Mouse (Mus musculus) liver, embryonic 11.5 days (tissue): Measurements from ENCODE around the gene Caskin2. TPM values are rescaled to one million over a fixed set of nuclear protein-coding genes. Genes with fewer than 3 reads are reported as not detected.
"Not testable (repeated sequence)": the region's sequence is repeated elsewhere in the genome, so short reads cannot be mapped to it uniquely, and the experiment has no call there.

Experiments used
- ATAC-seq: fragments of 200-750 bp; cut with Nextera tagmentation; replicated peaks from 2 replicates; pipeline ENCODE4 v1.8.0; 2017; ENCODE audit warnings: moderate number of reproducible peaks, mild to moderate bottlenecking, moderate TSS enrichment, moderate library complexity; ENCODE audit not compliant: low FRiP score
- DNase-seq: peaks from one replicate; pipeline ENCODE4 v3.0.0-alpha.2; 2017; ENCODE audit warnings: low spot score
- H3K27ac ChIP-seq: fragments of 300-500 bp; sonication (generic); 2 replicates; pipeline ENCODE4 v1.5.1; 2014; ENCODE audit warnings: mild to moderate bottlenecking, low read depth, low read length, control low read depth
- H3K27me3 ChIP-seq: fragments of 300-500 bp; sonication (generic); replicated peaks from 2 replicates; pipeline ENCODE4 v1.6.1; 2014; ENCODE audit warnings: low read length, mixed read lengths; ENCODE audit not compliant: control insufficient read depth, insufficient read depth
- H3K36me3 ChIP-seq: fragments of 300-500 bp; sonication (generic); 2 replicates; pipeline ENCODE4 v1.6.1; 2014; ENCODE audit warnings: mild to moderate bottlenecking, low read length, moderate library complexity, mixed read lengths; ENCODE audit not compliant: control insufficient read depth, insufficient read depth
- H3K4me1 ChIP-seq: fragments of 300-500 bp; sonication (generic); replicated peaks from 2 replicates; pipeline ENCODE4 v1.6.1; 2014; ENCODE audit warnings: low read length, mixed read lengths; ENCODE audit not compliant: control insufficient read depth, insufficient read depth
- H3K4me2 ChIP-seq: fragments of 300-500 bp; sonication (generic); 2 replicates; pipeline ENCODE4 v1.6.1; 2014; ENCODE audit warnings: mild to moderate bottlenecking, control low read depth, moderate library complexity
- H3K4me3 ChIP-seq: fragments of 300-500 bp; sonication (generic); 2 replicates; pipeline ENCODE4 v1.5.1; 2014; ENCODE audit warnings: low read depth, low read length, control low read depth
- H3K9ac ChIP-seq: fragments of 300-500 bp; sonication (generic); 2 replicates; pipeline ENCODE4 v1.6.1; 2014; ENCODE audit warnings: low read depth, low read length, control low read depth
- H3K9me3 ChIP-seq: fragments of 300-500 bp; sonication (generic); 2 replicates; pipeline ENCODE4 v1.6.1; 2016; ENCODE audit warnings: low read length, inconsistent platforms, mixed read lengths; ENCODE audit not compliant: control insufficient read depth
- WGBS: fragments of 180-500 bp; shearing (Covaris S2); extraction: QIAGEN DNeasy Blood & Tissue Kit; methylation state at CpG from one replicate; pipeline ENCODE4 v1.1.7; 2014; 5-methylcytosine and 5-hydroxymethylcytosine counted together
- polyA plus RNA-seq: library from polyadenylated mRNA; unstranded; fragments of >200 nt; fragmentation: Nextera tagmentation; extraction: Ambion mirVana; gene quantifications from 2 replicates; pipeline ENCODE4 v1.2.1, GENCODE M21; 2014

The Caskin2 gene
- polyA plus RNA-seq, 1 experiment from 2014 or later, result 13.5 TPM

DNA sequence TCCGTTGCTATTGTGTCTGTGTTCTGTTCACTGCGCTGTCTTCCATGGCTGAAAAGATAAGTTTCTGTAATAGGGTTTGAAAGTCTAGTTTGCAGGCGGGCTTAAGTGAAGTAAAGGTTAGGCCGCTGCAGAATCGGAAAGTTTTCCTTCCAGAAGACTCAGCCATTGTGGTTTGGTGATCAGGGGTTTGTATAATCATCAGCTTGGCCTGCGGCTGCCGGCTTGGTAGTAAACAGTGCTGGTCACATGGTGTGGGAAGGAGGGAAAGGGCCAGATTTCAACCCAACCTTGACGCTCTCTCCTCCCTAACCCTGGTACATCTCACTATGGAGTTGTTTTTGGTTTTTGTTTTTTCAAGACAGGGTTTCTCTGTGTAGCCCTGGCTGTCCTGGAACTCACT lies 46.5 kb downstream of the Caskin2 start:
- Histone ChIP-seq H3K9ac (no peak overlapping the region), H3K36me3 (no peaks in the 10 kb centered on the region), H3K4me1 (peaks cover 28% of the 10 kb centered on the region), H3K4me3 (no peak overlapping the region), H3K27ac (no peak overlapping the region), H3K9me3 (no peaks in the 10 kb centered on the region), H3K27me3 (no peaks in the 10 kb centered on the region), H3K4me2 (peak overlapping the region; percentile 87)
- DNase-seq (no peak), ATAC-seq (no peak)
- WGBS, result 87% methylated on average over 8 of the region's 8 CpGs

DNA sequence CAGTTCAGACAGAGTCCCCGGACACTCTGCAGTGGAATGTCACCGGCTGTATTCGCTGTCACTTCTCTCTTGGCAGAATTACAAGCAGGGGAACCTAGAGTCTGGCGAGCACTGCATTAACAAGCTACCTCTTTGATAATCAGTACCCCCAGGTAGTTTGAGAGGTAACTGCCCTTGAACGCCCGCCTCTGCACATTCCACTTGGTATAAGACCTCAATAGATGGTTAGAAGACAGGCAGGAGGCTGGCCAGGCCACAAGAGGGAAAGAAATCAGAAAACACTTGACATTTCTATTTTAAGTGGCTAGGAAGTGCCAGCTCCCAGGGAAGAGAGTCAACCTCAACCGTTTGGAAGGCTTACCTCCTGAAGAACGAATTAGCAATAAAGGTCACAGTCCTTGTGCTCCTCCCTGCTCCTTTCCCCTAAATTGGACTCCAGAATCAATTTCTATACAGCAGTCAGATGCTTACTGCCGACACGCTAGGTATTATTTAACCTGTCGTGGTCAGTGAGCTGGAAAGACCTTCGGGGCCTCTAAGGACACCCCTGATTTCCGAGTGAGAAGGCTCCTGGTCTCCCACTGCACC lies 47.0 kb downstream of the Caskin2 start:
- H3K9me3 ChIP-seq, result no peaks in the 10 kb centered on the region
- H3K27me3 ChIP-seq, result no peaks in the 10 kb centered on the region
- ATAC-seq (no peak), DNase-seq (no peak)
- 50% methylated on average over 13 of the region's 13 CpGs for WGBS
- peak overlapping the region; percentile 82; the same call in 1 of the 2 replicates for H3K27ac ChIP-seq
- H3K4me1 ChIP-seq, result peaks cover 28% of the 10 kb centered on the region
- peak overlapping the region; percentile 95 for H3K9ac ChIP-seq
- no peaks in the 10 kb centered on the region for H3K36me3 ChIP-seq
- H3K4me3 ChIP-seq, result peak overlapping the region; percentile 78
- H3K4me2 ChIP-seq, result peak overlapping the region; percentile 87

DNA sequence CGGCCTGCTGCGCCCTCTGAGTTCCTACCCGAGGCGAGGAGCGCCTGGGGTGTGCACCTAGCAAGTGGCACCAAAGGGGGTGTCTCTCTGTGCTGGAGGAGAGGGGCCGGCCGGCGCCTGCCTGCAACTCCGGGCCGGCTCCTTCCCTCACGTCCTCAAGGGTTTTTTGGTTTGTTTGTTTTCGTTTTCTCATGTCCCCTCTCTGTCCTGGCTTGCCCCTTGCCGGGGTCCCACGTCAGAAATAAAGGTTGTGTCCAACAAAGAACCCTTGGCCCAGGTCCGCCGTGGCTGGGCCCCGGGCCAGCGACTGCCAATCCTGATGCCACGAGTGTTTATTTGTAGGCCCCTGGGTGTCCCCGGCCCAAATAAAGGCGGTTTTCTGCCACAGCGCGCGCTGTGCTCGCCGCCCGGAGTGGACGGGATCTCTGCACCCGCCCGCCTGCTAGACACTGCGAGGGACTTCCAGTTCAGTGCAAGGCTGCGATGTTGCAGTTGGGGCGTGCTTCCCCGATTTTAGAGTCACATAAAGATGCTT lies 47.8 kb downstream of the Caskin2 start:
- peak overlapping the region; percentile 82 for H3K27ac ChIP-seq
- no peaks in the 10 kb centered on the region for H3K27me3 ChIP-seq
- H3K4me1 ChIP-seq, result peaks cover 24% of the 10 kb centered on the region
- no peaks in the 10 kb centered on the region for H3K36me3 ChIP-seq
- peak overlapping the region; percentile 87 for H3K4me2 ChIP-seq
- no peaks in the 10 kb centered on the region for H3K9me3 ChIP-seq
- H3K4me3 ChIP-seq, result peak overlapping the region; percentile 78
- H3K9ac ChIP-seq, result peak overlapping the region; percentile 95
- ATAC-seq (peak; percentile 82), DNase-seq (no peak)
- WGBS, result under 1% methylated on average over 34 of the region's 34 CpGs

DNA sequence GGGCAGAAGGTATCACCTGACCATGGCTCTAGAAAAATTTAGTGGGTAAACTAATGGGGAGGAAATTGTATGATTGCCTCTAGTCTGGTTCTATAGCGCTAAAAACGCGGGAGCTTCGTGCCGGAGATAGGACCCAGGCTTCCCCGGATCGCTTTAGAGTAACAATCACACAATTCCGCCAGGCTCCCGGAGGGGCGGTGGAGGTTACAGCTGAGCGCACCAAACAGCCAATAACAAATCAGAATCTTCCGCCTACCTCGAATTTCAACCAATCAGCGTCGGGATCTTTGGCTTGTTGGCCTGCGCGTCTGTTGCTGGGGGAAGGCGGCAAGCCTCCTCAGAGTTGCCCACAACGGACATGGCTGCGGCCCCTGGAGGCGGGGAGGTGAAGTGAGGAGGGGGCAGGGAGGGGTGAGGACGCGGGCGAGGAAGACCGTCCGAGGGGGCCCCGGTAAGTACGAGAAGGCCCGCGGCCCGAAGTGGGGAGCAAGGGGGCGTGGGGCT lies 48.3 kb downstream of the Caskin2 start, which contains the start of gene Tmem94:
Gene Tmem94, plus strand, starts transcription at position 331 of the 504 bp plus-strand sequence.
- H3K27me3 ChIP-seq, result no peaks in the 10 kb centered on the region
- under 1% methylated on average over 32 of the region's 32 CpGs for WGBS
- peak within 1 kb of the TSS; percentile 87 for H3K4me2 ChIP-seq
- H3K9me3 ChIP-seq, result no peaks in the 10 kb centered on the region
- DNase-seq (peak; percentile 98), ATAC-seq (peak; percentile 95)
- H3K4me3 ChIP-seq, result peak within 1 kb of the TSS; percentile 78
- peak within 1 kb of the TSS; percentile 82 for H3K27ac ChIP-seq
- H3K36me3 ChIP-seq, result no peaks in the 10 kb centered on the region
- peak within 1 kb of the TSS; percentile 95 for H3K9ac ChIP-seq
- H3K4me1 ChIP-seq, result peaks cover 19% of the 10 kb centered on the region

DNA sequence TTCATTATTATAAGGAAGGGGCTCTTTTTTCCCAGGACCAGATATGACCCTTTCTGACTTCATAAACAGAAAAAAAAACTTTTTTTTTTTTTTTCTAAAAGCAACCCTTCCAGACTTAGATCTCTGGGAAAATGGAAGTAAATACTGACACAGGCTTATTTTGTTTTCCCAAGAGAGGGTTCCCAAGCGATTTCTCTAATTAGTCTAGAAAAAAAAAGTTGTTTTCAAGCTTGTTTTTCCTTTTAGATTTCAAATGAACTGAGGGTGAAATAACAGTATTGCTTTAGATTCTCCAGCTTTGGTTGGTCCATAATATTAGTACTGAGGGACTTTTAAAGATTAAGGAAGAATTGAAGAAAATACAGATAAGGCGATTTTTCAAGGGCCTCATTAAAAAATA lies 48.7 kb downstream of the Caskin2 start:
- ATAC-seq (no peak), DNase-seq (no peak)
- peak overlapping the region; percentile 52; the same call in 1 of the 2 replicates for H3K9ac ChIP-seq
- H3K4me1 ChIP-seq, result peaks cover 15% of the 10 kb centered on the region
- no peaks in the 10 kb centered on the region for H3K36me3 ChIP-seq
- 23% methylated on average over 2 of the region's 2 CpGs for WGBS
- H3K4me3 ChIP-seq, result peak overlapping the region; percentile 78
- no peaks in the 10 kb centered on the region for H3K27me3 ChIP-seq
- H3K27ac ChIP-seq, result no peak overlapping the region
- H3K4me2 ChIP-seq, result peak overlapping the region; percentile 59
- no peaks in the 10 kb centered on the region for H3K9me3 ChIP-seq

DNA sequence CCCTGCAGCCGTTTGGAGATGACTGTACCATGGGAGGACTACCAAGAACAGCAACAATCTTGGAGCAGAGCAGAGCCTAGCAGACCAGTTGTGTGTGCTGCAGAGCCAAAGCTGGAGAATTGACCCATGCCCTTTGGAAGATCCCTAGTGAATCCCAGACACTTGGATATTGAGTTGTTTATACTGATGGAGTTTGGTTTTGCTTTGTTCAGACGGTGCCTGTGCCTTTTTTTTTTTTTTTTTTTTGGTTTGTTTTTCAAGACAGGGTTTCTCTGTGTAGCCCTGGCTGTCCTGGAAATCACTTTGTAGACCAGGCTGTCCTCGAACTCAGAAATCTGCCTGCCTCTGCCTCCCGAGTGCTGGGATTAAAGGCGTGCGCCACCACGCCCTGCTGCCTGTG lies 51.3 kb downstream of the Caskin2 start:
- DNase-seq, ATAC-seq: not testable (repeated sequence)

DNA sequence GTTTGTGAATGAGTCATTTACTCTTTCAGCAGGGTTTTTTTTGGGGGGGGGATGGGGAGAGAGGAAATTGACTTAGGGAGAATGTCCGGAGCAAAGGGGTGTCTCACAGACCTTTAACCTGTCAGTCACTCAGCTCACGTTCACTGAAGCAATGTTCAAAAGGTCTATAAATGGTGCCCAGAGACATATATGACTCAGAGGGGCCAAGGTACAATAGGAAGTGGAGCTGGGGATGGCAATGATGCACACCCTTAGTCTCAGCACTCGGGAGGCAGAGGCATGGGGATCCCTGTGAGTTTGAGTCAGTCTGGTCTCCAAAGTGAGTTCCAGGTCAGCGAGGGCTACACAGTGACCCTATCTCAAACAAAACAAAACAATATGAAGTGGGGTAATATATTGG lies 60.0 kb downstream of the Caskin2 start:
- no peak for ATAC-seq
- 73% methylated on average over 4 of the region's 4 CpGs for WGBS

More for the DNA sequence above, 51.3 kb downstream of the Caskin2 start:
- not testable (repeated sequence) for H3K4me1 ChIP-seq, H3K9me3 ChIP-seq, H3K36me3 ChIP-seq, H3K27ac ChIP-seq, H3K27me3 ChIP-seq, H3K4me3 ChIP-seq, H3K4me2 ChIP-seq, H3K9ac ChIP-seq
- 91% methylated on average over 7 of the region's 7 CpGs for WGBS

DNA sequence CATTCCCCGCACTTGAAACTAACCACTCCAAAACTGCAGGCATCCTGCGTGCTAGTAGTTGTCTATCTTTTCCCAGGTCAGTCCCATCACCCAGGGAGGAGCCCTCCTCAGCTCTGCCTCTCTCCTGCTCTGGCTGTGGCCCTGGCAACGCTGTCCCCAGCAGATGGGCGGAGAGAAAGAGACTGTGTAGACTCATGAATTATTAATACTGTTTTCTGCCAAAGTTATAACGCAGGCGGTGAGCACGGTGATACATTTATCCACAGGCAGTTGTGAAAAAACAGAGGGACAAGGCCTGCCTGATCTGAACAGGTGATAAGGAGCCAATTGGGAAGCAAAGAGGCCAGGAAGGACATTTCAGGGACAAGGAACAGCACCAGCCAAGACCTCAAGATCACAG lies 60.8 kb downstream of the Caskin2 start:
- no peaks in the 10 kb centered on the region for H3K27me3 ChIP-seq

More for the DNA sequence above, 60.0 kb downstream of the Caskin2 start:
- Histone ChIP-seq H3K27ac (no peak overlapping the region), H3K9me3 (no peaks in the 10 kb centered on the region), H3K4me2 (no peak overlapping the region), H3K27me3 (no peaks in the 10 kb centered on the region), H3K4me1 (no peaks in the 10 kb centered on the region), H3K36me3 (no peaks in the 10 kb centered on the region), H3K9ac (no peak overlapping the region), H3K4me3 (no peak overlapping the region)
- no peak for DNase-seq

DNA sequence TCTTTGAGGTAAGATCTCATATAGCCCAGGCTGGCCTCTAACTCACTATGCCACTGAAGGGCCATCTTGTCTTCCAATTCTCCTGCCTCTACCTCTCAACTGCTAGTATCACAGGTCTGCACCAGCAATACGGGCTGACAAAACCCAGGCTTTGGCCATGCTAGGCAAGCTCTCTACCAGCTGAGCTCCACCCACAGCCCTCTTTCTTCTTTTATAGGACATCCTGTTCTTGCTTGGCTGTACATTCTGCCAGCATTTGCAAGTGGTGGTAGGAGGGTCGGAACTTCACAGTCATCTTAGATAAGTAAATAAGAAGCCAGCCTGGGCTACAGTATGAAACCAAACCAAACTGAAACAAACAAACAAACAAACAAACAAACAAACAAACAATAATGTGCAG lies 61.7 kb downstream of the Caskin2 start:
- Histone ChIP-seq H3K4me3 (no peak overlapping the region), H3K4me2 (no peak overlapping the region), H3K9me3 (no peaks in the 10 kb centered on the region), H3K27ac (no peak overlapping the region), H3K36me3 (no peaks in the 10 kb centered on the region), H3K9ac (no peak overlapping the region), H3K4me1 (peaks cover 5% of the 10 kb centered on the region), H3K27me3 (no peaks in the 10 kb centered on the region)
- no peak for DNase-seq
- whole genome bisulfite sequencing, result 57% methylated on average over 2 of the region's 2 CpGs
- ATAC-seq, result no peak

More for the DNA sequence above, 60.8 kb downstream of the Caskin2 start:
- Histone ChIP-seq H3K4me2 (no peak overlapping the region), H3K4me3 (no peak overlapping the region), H3K27ac (no peak overlapping the region), H3K36me3 (no peaks in the 10 kb centered on the region), H3K9me3 (no peaks in the 10 kb centered on the region), H3K9ac (no peak overlapping the region), H3K4me1 (no peaks in the 10 kb centered on the region)
- 82% methylated on average over 7 of the region's 7 CpGs for WGBS
- ATAC-seq (no peak), DNase-seq (no peak)
